Mouse (Mus musculus) spleen, postnatal 4 days (tissue): Measurements from ENCODE around the gene Tnpo1.

Source experiments
- DNase-seq, 2 experiments: peaks; one replicate each; pipeline ENCODE4 v3.0.0; 2022; ENCODE audit warnings: low spot score in 2 of 2

Gene Tnpo1

GRCm38 (mm10) chr13:98889211-98889610 lies 37.0 kb downstream of the Tnpo1 start:
- no peak for DNase-seq

GRCm38 (mm10) chr13:98883774-98884173 lies 42.4 kb downstream of the Tnpo1 start:
- no peak for DNase-seq

- DNase-seq = no peak
Observed at GRCm38 (mm10) chr13:98881991-98882390, 44.2 kb downstream of the Tnpo1 start.

- no peak for DNase-seq
Observed at GRCm38 (mm10) chr13:98880336-98880735, 45.8 kb downstream of the Tnpo1 start.

GRCm38 (mm10) chr13:98879422-98879821 lies 46.8 kb downstream of the Tnpo1 start:
- DNase-seq = no peak

- DNase-seq = no peak
Observed at GRCm38 (mm10) chr13:98877165-98877564, 49.0 kb downstream of the Tnpo1 start.

- no peak for DNase-seq
Observed at GRCm38 (mm10) chr13:98874727-98875126, 51.5 kb downstream of the Tnpo1 start.

- DNase-seq = no peak
Observed at GRCm38 (mm10) chr13:98872273-98872847, 53.8 kb downstream of the Tnpo1 start.

- DNase-seq = peak in 1 of 2 experiments; percentile 45
Observed at GRCm38 (mm10) chr13:98871263-98871662, 54.9 kb downstream of the Tnpo1 start.

GRCm38 (mm10) chr13:98868236-98868923 lies 57.8 kb downstream of the Tnpo1 start:
- peak in 1 of 2 experiments; percentile 53 for DNase-seq

GRCm38 (mm10) chr13:98867810-98868209 lies 58.4 kb downstream of the Tnpo1 start:
- peak; percentile 39 to 67 for DNase-seq

- no peak for DNase-seq
Observed at GRCm38 (mm10) chr13:98855291-98855690, 70.9 kb downstream of the Tnpo1 start.

GRCm38 (mm10) chr13:98845794-98846193 lies 80.4 kb downstream of the Tnpo1 start:
- DNase-seq = peak in 1 of 2 experiments; percentile 12

GRCm38 (mm10) chr13:98836423-98837088 lies 89.6 kb downstream of the Tnpo1 start:
- peak in 1 of 2 experiments; percentile 53 for DNase-seq

- DNase-seq = peak in 1 of 2 experiments; percentile 50
Observed at GRCm38 (mm10) chr13:98835740-98836139, 90.4 kb downstream of the Tnpo1 start.

- DNase-seq = peak in 1 of 2 experiments; percentile 52
Observed at GRCm38 (mm10) chr13:98834723-98835122, 91.5 kb downstream of the Tnpo1 start.

- DNase-seq = peak in 1 of 2 experiments; percentile 57
Observed at GRCm38 (mm10) chr13:98834199-98834598, 92.0 kb downstream of the Tnpo1 start.

GRCm38 (mm10) chr13:98832451-98833450 lies 93.4 kb downstream of the Tnpo1 start:
- DNase-seq = peak in 1 of 2 experiments; percentile 59

GRCm38 (mm10) chr13:98829026-98829425 lies 97.2 kb downstream of the Tnpo1 start:
- peak in 1 of 2 experiments; percentile 35 for DNase-seq

GRCm38 (mm10) chr13:98825574-98825973 lies 100.6 kb downstream of the Tnpo1 start:
- DNase-seq = peak in 1 of 2 experiments; percentile 37

GRCm38 (mm10) chr13:98819094-98819493 lies 107.1 kb downstream of the Tnpo1 start:
- DNase-seq = peak in 1 of 2 experiments; percentile 21
